Mouse (Mus musculus): Measurements from ENCODE around the gene Parva.

- TF ChIP-seq CTCF (conservative IDR thresholded peaks at IDR 0.05; ENCODE audit: low read length) (no peak), POU5F1 (IDR thresholded peaks at IDR 0.05; ENCODE audit: borderline replicate concordance, low read length) (no peak)
Observed at GRCm38 (mm10) chr7:112549136-112549535, 121.8 kb downstream of the Parva start.
